Comparison of ENCODE assay signal across 8 mouse cellular contexts in genomic region chr14:108912021-108912875, GRCm38 (mm10). TPM values are rescaled to one million over a fixed set of nuclear protein-coding genes. Genes with fewer than 3 reads are reported as not detected.
DNase-seq lines count a peak whose midpoint lies in the region; ATAC-seq and TF ChIP-seq lines count a peak whose summit lies in the region.

No protein-coding gene starts in this region.

- H3K36me3 ChIP-seq in lung, embryonic 14.5 days (ENCODE audit: insufficient read depth) = no peaks in the 10 kb centered on the region
- H3K36me3 ChIP-seq in embryonic facial prominence, embryonic 13.5 days = no peaks in the 10 kb centered on the region
- H3K36me3 ChIP-seq in hindbrain, embryonic 16.5 days (ENCODE audit: control insufficient read depth, insufficient read depth, low read length) = no peaks in the 10 kb centered on the region
- H3K36me3 ChIP-seq in neural tube, embryonic 11.5 days (ENCODE audit: control insufficient read depth, insufficient read depth, low read length) = no peaks in the 10 kb centered on the region

- no peaks in the 10 kb centered on the region for H3K4me1 ChIP-seq in lung, embryonic 14.5 days (ENCODE audit: insufficient read depth)
- peaks cover 40% of the 10 kb centered on the region for H3K4me1 ChIP-seq in embryonic facial prominence, embryonic 13.5 days
- peaks cover 4% of the 10 kb centered on the region for H3K4me1 ChIP-seq in hindbrain, embryonic 16.5 days (ENCODE audit: control insufficient read depth, insufficient read depth, low read depth, low read length)
- 0 out of 2 replicates have a peak, but pooled peaks cover 2% of the 10 kb centered on the region for H3K4me1 ChIP-seq in neural tube, embryonic 11.5 days (ENCODE audit: control insufficient read depth, insufficient read depth, low read length)

- H3K4me2 ChIP-seq in lung, embryonic 14.5 days = peak overlapping the region; percentile 60
- peak overlapping the region; percentile 72 for H3K4me2 ChIP-seq in embryonic facial prominence, embryonic 13.5 days
- H3K4me2 ChIP-seq in hindbrain, embryonic 16.5 days (ENCODE audit: low read length) = peak overlapping the region; percentile 88
- H3K4me2 ChIP-seq in neural tube, embryonic 11.5 days (ENCODE audit: low read depth) = peak overlapping the region; percentile 75

- peaks cover 40% of the 10 kb centered on the region for H3K27me3 ChIP-seq in lung, embryonic 14.5 days (ENCODE audit: insufficient read depth, low read length)
- peaks cover 54% of the 10 kb centered on the region for H3K27me3 ChIP-seq in embryonic facial prominence, embryonic 13.5 days
- no peaks in the 10 kb centered on the region for H3K27me3 ChIP-seq in hindbrain, embryonic 16.5 days (replicated peaks; ENCODE audit: control insufficient read depth, insufficient read depth, low read length)
- peaks cover 8% of the 10 kb centered on the region for H3K27me3 ChIP-seq in neural tube, embryonic 11.5 days (ENCODE audit: control insufficient read depth, insufficient read depth, low read length)

- peak; percentile 15 for DNase-seq in lung, embryonic 14.5 days
- DNase-seq in lung, postnatal 14 days = no peak
- DNase-seq in left cerebral cortex, adult 11 months (ENCODE audit: low spot score) = peak; percentile 31
- DNase-seq in neural tube, embryonic 11.5 days (ENCODE audit: low spot score) = peak; percentile 55
- DNase-seq in T-cell, adult 2 months (ENCODE audit: low spot score) = no peak
- DNase-seq in lung, postnatal 4 days = no peak

- no peak for ATAC-seq in lung, embryonic 14.5 days (ENCODE audit: insufficient read depth)
- ATAC-seq in embryonic facial prominence, embryonic 13.5 days (ENCODE audit: insufficient number of reproducible peaks, insufficient read depth, low FRiP score, low TSS enrichment, low read depth) = no peak
- ATAC-seq in hindbrain, embryonic 16.5 days = peak; percentile 22
- peak; percentile 49 for ATAC-seq in neural tube, embryonic 11.5 days (ENCODE audit: insufficient read depth, low FRiP score, low TSS enrichment)

- no peak overlapping the region for H3K9ac ChIP-seq in lung, embryonic 14.5 days
- 0 out of 2 replicates have a peak overlapping the region, but pooled peaks have one; percentile 27 for H3K9ac ChIP-seq in embryonic facial prominence, embryonic 13.5 days
- peak overlapping the region; percentile 78 for H3K9ac ChIP-seq in hindbrain, embryonic 16.5 days (ENCODE audit: low read depth, low read length)
- peak overlapping the region; percentile 58 for H3K9ac ChIP-seq in neural tube, embryonic 11.5 days (ENCODE audit: low read length)

- no peak overlapping the region for H3K27ac ChIP-seq in lung, embryonic 14.5 days (ENCODE audit: low read depth)
- no peak overlapping the region for H3K27ac ChIP-seq in embryonic facial prominence, embryonic 13.5 days
- H3K27ac ChIP-seq in hindbrain, embryonic 16.5 days (ENCODE audit: low read depth, low read length) = peak overlapping the region; percentile 90
- no peak overlapping the region for H3K27ac ChIP-seq in neural tube, embryonic 11.5 days (ENCODE audit: low read depth, low read length)

- 5% methylated on average over 24 of the region's 24 CpGs for WGBS in lung, embryonic 14.5 days
- 2% methylated on average over 24 of the region's 24 CpGs for WGBS in embryonic facial prominence, embryonic 13.5 days
- WGBS in hindbrain, embryonic 16.5 days = 2% methylated on average over 24 of the region's 24 CpGs
- under 1% methylated on average over 24 of the region's 24 CpGs for WGBS in neural tube, embryonic 11.5 days

- no peaks in the 10 kb centered on the region for H3K9me3 ChIP-seq in lung, embryonic 14.5 days (ENCODE audit: low read depth, low read length)
- no peaks in the 10 kb centered on the region for H3K9me3 ChIP-seq in embryonic facial prominence, embryonic 13.5 days
- H3K9me3 ChIP-seq in hindbrain, embryonic 16.5 days (ENCODE audit: control insufficient read depth, low read length) = no peaks in the 10 kb centered on the region
- no peaks in the 10 kb centered on the region for H3K9me3 ChIP-seq in neural tube, embryonic 11.5 days (ENCODE audit: control insufficient read depth, low read length)

- no peak for TF ChIP-seq CTCF in lung, embryonic 14.5 days (IDR thresholded peaks at IDR 0.05; ENCODE audit: low read depth)

- peak overlapping the region; percentile 32 for H3K4me3 ChIP-seq in lung, embryonic 14.5 days (ENCODE audit: low read depth, low read length)
- peak overlapping the region; percentile 46 for H3K4me3 ChIP-seq in embryonic facial prominence, embryonic 13.5 days
- H3K4me3 ChIP-seq in hindbrain, embryonic 16.5 days (ENCODE audit: low read length) = peak overlapping the region; percentile 62
- peak overlapping the region; percentile 54 for H3K4me3 ChIP-seq in neural tube, embryonic 11.5 days (ENCODE audit: low read depth, low read length)

RNA-seq across cellular contexts. Expression of gene Slitrk1, which starts 1.7 kb away (rescaled TPM):
- 0.09 and 0.12 TPM in 2 replicates for polyA plus RNA-seq in lung, embryonic 14.5 days (2014; fragmentation: Nextera tagmentation; extraction: Ambion mirVana)
- 1.9 and 2.1 TPM in 2 replicates for polyA plus RNA-seq in embryonic facial prominence, embryonic 13.5 days (2015; fragmentation: Nextera tagmentation; extraction: Ambion mirVana)
- polyA plus RNA-seq in hindbrain, embryonic 16.5 days (2015; fragmentation: Nextera tagmentation; extraction: Ambion mirVana) = 32.8 and 34.9 TPM in 2 replicates
- polyA plus RNA-seq in neural tube, embryonic 11.5 days (2014; fragmentation: Nextera tagmentation; extraction: Ambion mirVana) = 8.7 and 9.0 TPM in 2 replicates

Comparison
In these comparisons a context has a peak if more than half of its experiments do, and no peak if none do; other contexts are left out.
1. DNase-seq: peak in lung, embryonic 14.5 days (single experiment), left cerebral cortex, adult 11 months (single experiment) and neural tube, embryonic 11.5 days (single experiment); none in lung, postnatal 14 days (single experiment), T-cell, adult 2 months (single experiment) and lung, postnatal 4 days (0 of 2).
2. ATAC-seq: peak in hindbrain, embryonic 16.5 days (single experiment) and neural tube, embryonic 11.5 days (single experiment); none in lung, embryonic 14.5 days (single experiment) and embryonic facial prominence, embryonic 13.5 days (single experiment).
3. Peak in every context shown above with its lines, with median percentiles within 50 percentile points of each other: H3K4me2 ChIP-seq and H3K4me3 ChIP-seq.